Mouse (Mus musculus) embryo, embryonic 11 days (tissue): Measurements from ENCODE around the gene Rab28.
A peak's percentile ranks its signal among the peaks of the same experiment; 100 is the strongest.

Experiments
- DNase-seq: peaks from one replicate; pipeline ENCODE4 v3.0.0-alpha.2; 2015

Gene Rab28

DNA sequence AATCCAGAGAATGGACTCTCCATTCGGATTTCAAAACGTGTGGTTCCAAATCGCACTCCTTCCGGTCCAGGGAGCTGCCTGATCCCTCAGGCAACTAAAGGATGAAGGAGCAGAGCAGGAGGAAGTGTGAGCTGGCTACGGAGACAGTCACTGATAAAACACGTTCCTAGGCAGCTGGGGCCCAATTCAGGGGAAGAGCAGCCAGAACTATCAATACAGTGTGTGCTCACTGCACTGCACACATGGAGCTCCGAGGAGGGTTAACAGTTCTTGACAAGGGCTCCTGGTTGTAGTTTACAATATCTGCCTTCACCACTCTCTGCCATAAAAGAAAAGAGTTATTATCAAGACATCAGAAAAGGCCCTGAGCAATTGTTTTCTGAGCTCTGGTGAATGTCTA, 82.4 kb downstream of the Rab28 start:
- DNase-seq: no peak

DNA sequence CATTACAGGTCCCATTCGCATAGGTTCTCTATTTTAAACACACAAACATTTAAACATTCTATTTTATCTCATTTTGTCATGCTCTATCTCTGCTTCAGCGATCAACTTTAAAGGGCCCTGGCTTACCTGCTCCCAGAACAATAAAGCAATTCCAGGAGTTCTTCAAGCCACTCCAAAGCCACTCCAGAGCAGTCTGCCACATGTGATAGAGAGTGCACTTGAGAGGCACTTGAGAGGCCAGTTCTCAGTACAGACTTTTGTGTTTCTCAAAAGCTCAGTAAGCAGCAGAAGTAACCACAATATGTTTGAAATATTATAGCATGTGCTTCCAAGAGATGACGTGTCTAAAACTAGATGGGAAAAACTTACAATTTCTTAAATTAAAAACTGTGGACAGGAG, 86.2 kb downstream of the Rab28 start:
- DNase-seq: no peak

DNA sequence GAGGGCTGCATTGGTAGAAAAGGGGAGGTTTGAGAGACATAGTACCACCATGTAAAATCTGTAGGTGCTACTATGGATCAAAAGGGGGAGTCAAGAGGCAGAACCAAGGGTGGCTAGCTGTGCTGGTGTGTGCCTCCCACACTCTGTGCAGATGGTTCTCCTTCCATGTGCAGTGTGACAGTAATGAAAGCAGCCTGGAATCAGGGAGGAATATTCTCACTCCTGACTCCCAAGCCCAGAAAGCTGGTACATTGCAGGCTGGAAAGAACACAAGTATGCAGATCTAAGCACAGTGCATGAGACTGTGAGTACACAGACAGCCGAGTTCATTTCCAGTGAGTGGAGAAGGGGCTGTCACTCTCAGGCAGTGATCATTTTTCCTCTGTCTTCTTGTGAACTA, 89.0 kb downstream of the Rab28 start:
- no peak for DNase-seq

DNA sequence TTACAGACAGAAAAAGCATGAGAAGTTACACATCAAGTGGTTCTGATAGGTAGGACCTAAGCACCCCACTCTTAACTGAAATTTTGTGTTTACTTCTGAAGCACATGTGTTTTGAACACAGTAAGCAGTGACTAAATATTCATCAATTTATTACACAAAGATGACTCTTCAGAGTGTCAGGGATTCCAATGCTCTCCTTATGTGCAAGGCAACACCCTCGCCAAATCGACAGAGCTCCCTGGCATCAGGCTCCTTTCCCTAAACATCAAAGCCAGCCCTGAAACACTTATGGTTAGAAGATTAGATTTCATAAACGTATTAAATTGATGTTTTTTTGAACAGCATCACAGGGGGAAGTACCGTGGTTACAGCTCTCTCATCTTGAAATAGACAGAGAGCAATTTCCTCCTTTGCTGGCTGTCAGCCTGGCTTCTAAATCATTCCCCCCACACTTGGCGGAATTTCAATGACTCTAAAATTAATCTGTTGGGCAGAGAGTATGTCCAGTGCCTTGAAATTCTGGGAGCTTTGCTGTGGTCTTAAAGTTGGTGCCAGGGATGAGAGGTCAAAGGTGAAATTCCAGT, 97.4 kb downstream of the Rab28 start:
- DNase-seq: no peak

DNA sequence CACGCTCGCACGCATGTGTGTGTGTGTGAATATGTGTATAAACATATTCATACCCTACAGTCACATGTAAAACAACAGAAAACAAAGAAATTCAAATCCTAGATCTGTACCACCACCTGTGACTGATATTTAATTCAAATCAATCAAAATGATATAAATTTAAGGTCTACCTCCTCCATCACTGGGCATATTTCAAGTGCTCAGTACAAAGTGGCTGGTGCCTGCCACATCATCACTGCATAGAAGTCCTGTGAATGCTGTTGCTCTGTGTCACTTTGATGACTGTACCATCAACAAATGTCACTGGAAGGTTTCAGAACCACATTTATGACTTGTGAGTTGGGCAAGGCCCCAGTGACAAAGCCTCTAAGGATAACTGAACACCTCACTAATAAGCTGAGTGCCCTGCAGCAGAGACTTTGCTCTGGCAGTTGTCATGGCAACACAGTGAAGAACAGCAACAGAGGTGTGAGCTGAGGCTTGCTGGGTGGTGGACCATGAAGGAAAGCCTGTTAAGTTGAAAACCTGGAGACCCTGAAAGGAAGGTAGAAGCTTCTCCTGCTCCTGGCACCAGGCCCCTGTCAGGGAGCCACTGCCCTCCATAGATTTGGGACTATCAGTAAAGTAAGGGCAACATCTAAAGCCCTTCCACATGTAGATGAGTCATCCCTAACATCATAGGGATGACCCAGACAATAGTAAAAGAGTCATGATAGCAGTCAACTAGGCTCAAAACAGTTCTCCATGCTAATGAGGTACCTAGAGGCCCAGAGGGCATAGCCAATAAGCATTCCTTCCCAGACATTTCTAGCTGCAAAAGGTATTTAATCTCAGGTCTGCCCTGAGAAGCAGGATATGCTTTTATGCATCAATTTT, 111.5 kb downstream of the Rab28 start:
- DNase-seq: peak; percentile 7

GRCm38 (mm10) chr5:41595199-41595598, 112.8 kb downstream of the Rab28 start:
- DNase-seq: no peak

GRCm38 (mm10) chr5:41578051-41578450, 129.9 kb downstream of the Rab28 start:
- DNase-seq: no peak
